Mouse (Mus musculus) CD8-positive naive resting alpha-beta T cell, adult 2 months (primary cell): Measurements from ENCODE around the gene Qrfp.

ENCODE experiments used
- DNase-seq, 2 experiments: peaks; one replicate each; pipeline ENCODE4 v3.0.0; 2022; ENCODE audit warnings: low read depth in 2 of 2, low spot score in 2 of 2

The Qrfp gene

DNA sequence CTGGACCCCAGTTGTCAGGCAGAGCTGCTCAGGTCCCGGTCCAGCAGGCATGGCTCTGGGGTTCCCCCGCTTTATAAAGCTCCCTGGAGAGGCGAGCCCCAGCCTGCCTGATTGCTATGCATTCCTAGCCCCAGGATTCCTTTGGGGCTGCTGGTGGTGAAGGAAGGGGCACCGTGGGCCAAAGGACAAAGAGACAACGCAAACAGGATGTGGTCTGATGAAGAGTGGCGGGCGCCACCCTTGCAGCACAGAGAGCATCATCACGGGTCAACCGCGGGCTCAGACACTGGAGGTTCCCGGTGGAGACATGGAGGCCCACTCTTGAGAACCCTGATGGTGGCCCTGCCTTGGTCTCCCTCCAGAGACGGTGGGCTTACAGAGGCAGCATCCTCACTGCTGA, at the start of gene Qrfp:
TSS of gene Qrfp (minus strand) at position 137 of the 400 bp plus-strand sequence.
- peak in 1 of 2 experiments; percentile 19 for DNase-seq

DNA sequence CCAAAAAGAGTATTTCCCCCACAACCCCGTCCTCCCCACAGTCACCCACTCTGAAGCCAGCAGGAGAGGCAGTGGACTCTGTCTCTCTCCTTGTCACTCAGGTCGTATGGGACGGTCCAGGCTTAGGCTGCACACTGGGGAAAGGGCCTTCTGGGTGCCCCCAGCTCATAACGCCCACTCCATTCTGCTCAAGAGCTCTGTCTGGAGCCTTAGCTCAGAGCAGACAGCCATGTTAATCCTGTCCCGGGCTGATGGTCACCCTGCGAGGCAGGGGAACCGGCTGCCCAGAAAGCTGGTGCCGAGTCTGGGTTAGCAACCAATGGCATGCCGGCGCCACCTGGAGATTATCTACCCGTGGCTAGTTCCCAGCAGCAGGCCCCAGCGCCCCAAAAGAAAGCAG, 48.1 kb upstream of the Qrfp start:
- no peak for DNase-seq

DNA sequence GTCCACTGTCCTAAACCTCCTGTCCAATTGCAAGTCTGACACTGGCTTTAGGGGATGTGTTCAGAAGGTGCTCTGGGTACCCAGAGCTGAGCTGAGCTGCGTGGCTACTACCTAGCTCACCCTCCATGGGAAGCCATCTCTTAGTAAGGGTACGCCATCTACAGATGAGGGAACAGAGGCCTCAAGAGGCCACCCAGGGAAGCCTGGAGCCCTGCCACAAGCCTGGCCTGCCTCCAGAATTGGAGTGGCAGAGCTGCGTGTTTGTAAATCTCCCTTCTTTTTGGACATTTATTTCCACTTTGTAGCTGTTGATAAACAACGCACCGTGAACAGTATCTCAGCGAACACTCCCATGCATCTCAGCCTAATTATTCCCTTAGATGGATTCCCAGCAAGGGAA, 46.8 kb upstream of the Qrfp start:
- no peak for DNase-seq

DNA sequence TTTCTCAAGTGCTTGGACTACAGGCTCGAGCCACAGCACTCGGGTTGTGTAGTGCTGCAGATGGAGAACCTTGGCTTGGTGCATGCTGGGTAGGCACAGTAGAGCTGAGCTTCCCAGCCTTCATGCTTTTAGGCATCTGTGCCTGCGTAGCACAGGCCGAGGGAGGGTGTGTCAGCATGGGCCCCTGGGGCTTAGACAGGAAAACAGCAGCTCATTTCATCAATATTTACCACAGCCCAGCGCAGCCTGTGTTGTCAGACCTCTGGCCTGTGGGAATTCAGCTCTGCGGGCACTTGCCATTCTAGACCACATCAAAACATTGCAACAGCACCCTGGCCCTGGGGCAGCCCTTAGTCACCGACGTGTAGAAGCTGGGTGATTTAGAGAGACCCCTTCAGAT, 45.6 kb upstream of the Qrfp start:
- DNase-seq = no peak

DNA sequence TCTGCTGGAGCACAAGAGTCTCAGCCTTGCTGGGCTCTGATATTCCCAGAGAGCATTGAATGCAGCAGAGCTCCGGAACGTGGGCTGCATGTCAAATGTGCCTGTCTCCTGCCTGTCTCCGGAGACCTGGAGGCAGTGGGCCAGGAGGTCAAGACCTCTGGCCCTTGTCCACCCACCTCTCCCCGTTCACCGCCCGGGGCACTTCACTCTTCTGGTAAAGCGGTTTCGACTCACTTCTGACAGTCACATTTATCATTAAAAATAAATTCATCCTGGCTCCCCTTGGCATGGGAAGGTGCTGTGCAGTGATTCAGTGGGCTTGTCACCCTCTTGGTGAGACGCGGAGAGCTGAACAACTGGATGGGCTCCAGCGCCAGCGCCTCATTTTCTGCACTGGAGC, 39.8 kb upstream of the Qrfp start:
- DNase-seq = no peak

DNA sequence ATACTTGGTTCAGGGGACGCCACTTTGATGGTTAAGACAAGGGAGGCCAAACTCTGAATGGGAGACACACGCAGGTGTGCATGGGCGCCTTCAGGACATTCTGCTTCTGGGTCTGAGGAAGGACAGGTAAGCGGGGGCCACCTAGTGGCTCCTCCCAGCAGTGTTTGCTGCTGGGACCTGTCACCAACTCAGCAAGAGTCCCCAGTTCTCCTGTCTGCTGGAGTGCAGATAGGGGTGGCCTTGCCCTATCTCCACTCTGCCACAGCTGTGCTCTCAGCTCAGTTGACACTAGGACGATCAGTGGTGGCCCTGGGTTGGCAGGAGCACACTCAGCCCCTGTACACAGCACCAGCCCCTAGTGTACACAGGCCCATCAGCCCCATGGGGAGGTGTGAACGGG, 37.5 kb upstream of the Qrfp start:
- DNase-seq = peak; percentile 37 to 67

DNA sequence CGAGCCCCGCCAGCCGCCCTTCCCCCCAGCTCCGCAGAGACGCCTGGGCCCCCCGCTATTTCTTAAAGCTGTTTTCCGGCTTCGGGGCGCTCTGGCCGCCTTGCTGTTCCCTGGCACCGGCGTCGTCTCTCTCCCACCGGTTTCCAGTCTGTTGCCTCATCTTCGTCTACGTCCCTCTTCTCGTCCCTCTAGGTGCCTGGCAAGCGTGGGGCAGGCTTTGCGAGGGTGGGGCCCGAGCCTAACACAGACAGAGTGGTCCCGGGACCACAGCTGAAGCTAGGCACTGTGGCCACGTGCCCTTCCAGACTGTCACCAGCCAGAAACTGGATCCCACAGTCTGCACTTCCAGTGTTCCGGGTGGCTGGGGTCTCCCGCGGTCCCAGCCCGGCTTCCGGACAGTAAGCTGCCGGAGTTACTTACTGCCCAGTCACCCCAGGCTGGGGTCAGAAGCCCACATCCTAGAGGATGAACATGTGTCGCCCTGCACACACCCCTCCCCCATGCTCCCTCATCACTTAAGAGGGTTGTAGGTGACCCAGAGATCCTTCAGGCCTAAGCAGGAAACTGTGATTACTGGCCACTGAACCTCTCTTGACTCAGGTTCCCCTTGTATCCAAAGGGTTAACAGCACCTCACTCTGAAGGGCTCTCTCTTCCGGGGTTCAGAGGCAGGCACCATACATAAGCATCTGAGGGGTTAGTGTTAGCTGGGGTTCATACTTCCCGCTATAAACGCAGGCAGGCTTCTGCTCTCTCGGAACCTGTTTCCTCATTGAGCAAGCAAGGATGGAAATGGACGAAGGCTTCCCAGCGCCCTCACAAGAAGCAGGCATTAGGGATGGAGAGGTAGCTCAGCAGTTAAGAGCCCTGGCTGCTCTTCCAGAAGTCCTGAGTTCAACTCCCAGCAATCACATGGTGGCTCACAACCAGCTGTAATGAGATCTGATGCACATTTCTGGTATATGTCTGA, 36.6 kb upstream of the Qrfp start:
- DNase-seq = no peak

DNA sequence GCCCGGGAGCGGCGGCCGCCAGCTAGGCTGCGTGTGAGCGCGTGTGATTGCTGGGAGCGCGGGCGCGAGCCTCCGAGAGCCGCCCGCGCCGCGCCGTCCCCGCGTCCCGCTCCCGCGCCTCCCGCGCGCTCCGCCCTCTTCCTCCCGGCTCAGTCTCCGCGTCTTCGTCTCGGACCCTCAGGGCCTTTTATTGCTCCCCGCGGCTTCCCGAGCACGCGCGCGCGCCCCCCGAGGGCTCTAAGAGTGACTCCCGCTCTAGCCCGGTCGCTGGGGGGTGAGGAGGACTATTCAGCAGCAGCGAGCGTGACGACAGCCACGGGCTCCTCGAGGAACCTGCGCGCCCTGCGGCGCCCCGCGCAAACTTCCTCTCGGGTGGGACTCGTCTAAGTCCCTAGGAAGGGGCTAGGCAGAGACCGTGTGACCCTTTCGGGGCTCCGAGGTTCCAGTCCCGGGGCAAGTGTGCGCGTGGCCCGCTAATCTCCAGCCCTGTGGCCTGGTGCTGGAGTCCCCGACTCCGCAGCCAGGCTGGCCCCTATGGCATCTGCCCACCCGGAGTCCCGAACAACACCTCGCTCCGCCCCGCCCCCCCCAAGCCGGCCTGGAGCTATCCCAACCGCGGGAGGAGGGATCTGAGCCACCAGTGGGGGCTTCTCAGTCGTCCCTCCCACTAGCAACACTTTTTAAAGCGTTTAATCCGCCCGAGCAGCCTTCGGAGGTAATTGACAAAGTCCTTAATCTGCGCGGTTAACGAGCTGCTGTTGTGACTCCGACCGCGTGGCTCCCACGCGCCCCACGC, 35.7 kb upstream of the Qrfp start, which contains the start of gene Fibcd1:
TSS of gene Fibcd1 (minus strand) at position 110 of the 796 bp plus-strand sequence.
- peak in 1 of 2 experiments; percentile 37 for DNase-seq

DNA sequence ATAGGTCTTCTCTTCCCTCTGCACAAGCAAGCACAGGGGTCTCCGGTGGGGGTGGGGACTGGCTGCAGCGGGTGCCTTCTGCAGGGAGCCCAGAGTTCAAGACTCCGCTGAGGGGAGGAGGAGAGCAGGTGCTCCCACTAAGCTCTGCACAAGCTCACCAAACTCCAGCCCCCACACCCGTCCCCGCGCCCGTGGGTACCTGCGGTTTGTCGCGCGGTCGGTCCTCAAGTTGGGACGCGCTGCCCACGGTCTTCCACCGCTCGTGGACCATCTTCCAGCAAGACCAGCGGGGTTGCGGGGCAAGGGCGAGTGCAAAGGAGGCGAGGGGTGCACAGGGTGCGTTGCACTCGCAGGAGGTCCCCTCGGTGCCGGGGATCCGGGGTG, 35.1 kb upstream of the Qrfp start:
- no peak for DNase-seq

DNA sequence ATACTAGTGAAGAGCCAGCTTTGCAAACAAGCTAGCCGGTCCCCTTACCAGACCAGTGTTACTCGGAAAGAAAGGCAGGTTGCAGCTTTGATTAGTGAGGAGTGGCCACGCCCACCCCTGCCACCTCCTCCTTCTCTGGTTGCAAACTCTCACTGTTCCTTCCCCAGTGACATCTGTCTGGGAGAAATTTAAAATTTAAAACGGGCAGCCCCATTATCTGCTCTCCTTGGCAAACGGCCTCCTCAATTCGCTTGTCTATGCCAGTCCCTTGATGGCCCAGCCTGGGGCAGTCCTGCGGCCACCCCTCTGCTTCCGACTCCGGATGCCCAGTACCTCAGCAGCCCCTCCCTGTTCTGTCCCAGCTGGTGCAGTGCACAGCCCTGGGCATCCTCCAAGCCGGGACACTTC, 34.4 kb upstream of the Qrfp start:
- DNase-seq = no peak

DNA sequence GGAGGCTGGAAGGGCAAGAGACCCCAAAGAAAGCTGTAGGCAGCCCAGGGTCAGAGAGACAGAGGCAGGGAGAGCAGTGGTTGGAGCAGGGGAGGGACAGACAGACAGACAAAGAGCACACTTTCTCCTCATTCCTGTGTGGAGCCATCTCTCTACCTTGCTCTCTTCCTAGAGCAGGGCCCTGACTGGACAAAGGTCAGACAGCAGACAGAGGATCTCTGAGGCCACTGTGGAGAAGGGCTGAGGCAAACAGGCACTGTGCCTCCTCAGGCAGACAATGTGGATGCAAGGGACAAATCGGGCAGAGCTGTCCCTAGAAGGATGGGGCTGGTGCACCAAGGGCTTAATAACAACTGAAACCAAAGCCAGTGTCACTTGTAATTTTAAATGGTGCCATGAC, 28.5 kb upstream of the Qrfp start:
- no peak for DNase-seq

DNA sequence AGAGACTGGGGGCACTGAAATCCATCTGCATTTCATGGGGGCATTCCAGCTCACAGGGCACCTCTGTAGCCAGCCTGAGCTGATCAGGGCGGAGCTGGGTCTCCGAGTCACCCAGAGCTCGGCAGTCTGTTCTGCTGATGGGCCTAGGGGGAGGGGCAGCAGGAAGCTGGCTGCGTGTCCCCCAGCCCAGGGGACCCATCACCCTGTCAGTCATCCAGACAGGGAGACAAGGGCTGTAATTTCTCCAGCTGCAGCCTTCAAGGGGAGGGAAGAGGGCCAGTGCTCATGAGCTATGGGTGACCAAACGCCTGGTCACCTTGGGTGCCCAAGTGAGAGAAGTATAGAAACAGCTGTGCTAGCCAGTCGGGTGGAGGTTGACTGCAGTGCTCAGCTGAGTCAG, 26.6 kb upstream of the Qrfp start:
- no peak for DNase-seq

DNA sequence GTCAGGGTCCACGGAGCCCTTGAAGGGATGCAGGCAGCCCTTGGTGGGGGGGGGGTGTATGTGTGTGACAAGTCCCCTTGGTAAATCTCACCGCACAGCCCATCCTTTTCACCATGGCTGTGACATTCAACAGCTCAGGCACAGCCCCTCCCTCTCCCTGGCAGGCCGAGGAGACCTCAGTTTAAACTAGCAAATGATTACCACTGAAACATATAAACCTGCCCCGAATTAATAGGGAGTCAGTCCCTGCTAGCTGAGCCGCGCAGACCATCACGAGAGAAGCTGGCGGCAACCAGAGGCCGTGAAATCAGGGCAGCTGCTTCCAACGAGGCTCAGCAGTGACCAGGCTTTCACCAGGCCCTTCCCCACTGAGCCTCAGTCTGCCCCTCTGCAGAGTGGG, 25.7 kb upstream of the Qrfp start:
- no peak for DNase-seq

DNA sequence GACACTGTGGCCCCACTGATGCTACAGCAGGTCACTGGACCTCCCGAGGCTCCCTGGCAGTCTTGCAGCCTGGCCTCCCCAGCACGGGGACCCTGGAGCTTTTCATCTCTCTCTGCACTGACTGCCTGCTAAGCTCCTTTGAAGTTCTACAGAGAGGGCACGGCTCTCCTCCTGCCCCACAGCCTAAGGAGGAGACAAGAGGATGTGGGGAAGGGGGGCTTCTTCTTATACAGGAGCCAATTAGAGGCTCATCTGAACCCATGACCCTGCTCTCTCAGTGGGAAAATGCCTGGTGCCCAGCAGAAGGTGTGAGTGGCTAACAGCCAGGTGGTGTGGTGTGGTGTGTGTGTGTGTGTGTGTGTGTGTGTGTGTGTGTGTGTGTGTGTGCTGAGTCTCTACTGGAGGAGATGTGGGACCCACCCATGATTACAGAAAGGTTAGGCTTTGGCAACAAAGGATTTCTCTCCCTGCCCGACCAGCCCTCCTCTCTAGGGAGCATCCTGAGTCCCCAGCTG, 18.0 kb upstream of the Qrfp start:
- DNase-seq = no peak

DNA sequence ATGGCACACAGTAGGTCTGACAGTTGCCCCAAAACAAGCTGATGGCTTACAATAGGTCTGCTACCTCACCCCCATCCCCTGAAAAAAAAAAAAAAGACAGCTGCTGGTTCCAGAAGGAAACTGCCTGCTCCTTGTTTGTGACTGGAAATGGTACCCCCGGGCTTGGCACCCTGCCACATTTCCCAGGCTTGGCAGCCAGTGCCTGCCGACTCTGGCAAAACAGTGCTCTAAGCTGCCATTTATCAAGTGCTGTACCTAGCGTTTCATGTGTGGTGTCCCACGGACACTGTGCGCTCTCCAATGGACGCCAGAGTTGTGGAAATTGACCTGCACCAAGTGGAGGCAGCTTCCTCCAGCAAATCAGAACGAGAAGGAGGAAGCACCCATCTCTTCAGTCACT, 17.5 kb upstream of the Qrfp start:
- DNase-seq = no peak

DNA sequence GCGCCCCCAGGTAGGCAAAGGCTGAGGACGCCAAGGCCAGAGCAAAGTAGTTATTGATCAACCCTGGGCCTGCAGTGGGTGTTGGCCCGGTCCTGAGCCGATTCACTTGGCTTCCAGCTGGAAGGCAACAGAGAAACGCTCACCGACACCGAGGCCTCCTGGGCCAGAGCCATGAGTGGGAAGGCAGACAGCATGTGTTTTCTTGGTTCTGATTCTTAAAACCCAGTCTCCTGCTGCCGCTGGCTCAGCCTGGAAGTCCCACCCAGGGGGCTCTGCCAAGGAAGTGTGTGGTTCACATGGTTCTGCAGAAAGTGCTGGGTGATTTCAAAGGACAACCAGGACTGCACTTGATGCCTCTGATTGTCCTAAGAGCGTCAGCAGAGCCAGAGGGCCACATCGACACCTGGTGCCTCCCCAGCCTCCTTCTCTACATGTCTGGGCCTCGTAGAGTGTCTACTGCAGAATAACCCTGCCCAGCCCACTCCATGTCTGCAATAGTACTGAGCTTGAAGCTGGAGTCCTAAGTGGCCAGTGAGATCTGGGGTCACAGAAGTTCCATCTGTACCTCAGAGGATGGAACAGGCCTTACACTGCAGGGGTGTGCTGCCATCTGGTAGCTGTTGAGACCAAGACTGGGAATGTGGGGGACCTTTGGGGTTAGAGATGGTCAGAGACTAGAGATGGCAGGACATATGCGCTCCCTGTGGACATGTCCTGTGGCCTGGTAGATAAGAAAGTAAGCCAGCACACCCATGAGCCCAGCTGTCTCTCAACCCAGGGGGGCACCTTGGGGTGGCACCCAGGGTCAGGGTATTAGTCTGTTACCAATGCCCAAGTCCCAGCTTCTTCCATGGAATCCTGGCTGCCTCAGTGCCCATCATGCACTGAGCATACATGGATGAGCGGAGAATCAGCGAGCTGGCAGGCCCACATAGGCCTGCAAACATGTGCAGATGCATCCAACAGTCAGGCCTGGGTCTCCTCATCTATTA, 16.0 kb upstream of the Qrfp start:
- DNase-seq = no peak

DNA sequence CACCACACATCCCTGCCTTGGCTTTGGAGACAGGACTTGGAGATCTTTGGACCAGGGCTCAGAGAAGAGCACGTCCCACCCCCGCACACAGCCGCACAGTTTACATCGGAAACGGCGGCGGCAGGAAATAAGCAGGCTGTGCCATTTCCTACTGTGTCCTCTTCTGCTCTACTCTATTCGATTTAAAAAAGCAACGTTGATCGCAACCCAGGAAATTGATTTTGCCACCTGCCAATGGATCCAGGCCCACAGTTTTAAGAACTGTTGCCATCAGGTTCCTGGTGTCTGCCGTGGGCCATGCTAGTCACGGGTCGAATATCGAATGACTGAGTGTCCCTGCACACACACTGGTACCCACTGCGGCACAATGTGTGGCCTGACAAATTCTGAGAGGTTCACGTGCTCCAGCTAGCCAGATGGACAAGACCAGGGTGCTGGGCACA, 15.1 kb upstream of the Qrfp start:
- peak in 1 of 2 experiments; percentile 35 for DNase-seq

DNA sequence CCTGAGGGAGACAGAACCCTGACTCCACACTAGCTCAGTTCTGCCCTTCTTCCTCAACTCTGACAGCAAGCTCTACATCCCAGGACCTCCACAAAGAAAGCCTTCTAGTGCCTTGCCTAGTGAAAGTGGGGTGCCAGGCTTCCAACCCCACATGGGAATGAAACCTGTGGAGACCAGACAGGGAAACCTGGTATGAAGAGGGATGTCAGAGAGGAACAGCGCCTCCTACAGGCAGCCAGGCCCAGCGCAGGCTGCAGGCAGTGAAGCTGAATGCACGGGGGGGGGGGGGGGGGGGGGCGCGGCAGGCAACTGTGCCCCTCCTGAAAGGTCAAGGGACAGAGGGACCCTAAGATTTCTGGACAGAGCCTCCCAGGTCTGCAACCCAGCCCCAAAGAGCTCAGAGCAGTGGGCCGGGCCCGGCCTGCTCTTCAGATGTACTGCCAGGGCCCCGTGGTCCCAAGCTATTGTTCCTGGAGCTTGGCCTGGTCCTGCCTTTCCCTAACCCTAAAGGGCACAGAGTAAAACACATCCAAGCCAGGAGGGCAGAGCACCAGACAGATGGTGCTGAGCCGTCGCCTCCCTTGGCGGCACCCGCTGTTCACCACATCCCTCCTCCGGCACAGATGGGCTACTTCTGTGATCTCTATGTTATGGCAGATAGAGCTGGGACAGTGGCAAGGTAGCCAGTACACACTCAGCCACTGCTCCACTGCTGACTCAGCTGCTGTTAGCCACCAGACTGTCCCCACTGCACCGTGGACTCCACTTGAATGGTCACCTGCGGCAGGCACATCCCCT, 13.8 kb upstream of the Qrfp start:
- peak in 1 of 2 experiments; percentile 51 for DNase-seq

DNA sequence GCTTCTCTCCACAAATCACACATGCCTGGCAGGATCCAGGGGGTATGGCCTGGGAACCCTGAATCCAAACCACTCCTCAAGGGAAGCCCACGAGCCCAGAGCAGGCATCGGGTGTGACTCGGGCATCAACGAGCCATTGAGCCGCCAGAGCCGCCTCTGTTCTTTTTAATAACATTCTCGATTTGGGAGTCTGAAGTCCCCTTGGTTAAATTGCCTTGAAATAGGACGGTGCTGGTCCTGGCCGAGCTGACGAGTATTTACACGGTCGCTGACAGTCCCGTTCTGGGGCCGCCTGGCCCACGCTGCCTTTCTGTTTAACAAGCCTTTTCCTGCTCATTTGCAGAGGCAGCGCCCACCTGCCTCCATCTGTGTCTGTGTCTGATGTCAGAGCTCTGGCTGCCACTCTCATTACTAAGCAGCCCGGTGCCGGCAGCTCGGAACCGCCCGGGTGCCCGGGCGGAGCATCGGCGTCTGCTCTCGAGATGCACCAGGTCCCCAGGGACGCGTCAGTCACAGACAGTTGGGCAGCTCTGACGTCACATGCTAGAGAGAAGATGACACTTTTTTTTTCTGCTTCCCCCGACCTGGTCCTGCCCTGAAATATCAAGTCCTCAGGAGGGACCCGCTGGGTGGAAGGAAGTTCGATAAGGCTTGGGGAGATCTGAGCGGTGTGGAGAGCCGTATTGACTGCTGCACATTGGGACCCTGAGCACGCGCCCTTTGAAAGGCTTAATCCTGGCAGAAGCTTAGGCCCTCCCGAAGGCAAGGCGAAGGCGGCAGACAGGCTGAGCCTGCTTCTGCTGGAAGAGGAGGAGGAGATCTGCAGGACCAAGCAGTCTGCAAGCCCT, 12.4 kb upstream of the Qrfp start:
- no peak for DNase-seq
